Mouse (Mus musculus): ENCODE measurements around the gene Syngr1.
A peak's percentile ranks its signal among the peaks of the same experiment; 100 is the strongest.
"Not testable (repeated sequence)": the region's sequence is repeated elsewhere in the genome, so short reads cannot be mapped to it uniquely, and the experiment has no call there.

Syngr1 gene

DNA sequence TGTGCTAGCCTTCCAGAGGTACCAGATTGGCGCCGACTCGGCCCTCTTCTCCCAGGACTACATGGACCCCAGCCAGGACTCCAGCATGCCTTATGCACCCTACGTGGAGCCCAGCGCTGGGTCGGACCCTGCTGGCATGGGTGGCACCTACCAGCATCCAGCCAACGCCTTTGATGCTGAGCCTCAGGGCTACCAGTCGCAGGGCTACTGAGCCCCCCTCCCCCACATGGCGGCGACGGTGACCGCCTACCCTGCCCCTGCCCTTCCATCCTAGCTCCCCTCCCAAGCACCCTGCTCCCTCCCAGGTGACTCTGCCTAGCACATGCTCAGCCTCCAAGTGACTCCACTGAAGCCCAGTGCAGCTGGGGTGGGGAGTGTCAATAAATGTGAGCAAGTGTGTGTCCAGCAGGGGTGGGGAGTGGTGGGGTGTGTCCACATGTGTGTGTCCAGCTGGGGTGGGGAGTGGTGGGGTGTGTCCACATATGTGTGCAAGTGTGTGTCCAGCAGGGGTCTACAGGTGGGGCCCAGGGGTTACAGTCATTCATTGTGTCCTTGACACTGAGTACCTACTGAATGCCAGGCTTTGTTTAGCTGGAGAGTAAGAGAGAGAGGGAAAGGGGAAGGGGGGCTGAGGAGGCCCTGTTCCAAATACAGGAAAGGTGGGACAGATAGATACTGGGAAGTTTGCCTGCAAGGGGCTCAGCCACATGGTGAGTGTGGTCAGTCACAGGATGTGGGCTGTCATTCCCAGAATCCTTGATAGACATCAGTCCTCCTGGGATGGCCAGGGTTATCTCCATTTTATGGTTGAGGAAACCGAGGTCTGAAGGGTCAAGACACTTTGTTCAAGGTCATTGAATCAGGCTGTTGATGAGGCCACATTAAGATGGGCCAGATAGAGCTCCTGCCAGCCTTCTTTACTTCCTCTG, 25.0 kb downstream of the Syngr1 start:
- no peak for DNase-seq (ENCODE audit: extremely low read depth, low read depth)

GRCm38 (mm10) chr15:80117154-80117553, 26.0 kb downstream of the Syngr1 start:
- DNase-seq (ENCODE audit: extremely low read depth, low read depth), result no peak

DNA sequence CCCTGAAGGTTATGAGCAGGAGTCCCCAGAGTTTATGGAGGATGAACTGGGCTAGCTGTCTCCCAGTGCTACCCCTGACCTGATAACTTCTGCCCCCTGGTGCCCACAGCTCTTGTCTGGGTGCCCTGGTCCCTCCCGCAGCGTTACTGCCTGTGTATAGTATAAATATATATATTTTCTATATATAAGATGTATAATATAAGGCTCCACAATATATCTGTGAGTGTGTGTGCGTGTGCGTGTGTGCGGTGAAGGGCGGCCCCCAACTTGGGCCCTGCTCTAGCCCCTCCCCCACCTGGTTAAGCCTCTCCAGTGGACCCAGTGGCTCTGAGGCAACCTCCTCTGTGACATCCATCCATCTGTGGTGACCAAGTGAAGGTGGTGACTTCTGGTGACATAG, 27.9 kb downstream of the Syngr1 start:
- no peak for DNase-seq (ENCODE audit: extremely low read depth, low read depth)

- no peak for DNase-seq (ENCODE audit: extremely low read depth, low read depth)
These were observed 30.7 kb downstream of the Syngr1 start for GRCm38 (mm10) chr15:80121721-80122325.

GRCm38 (mm10) chr15:80122431-80122830, 31.3 kb downstream of the Syngr1 start:
- DNase-seq (ENCODE audit: extremely low read depth, low read depth), result not testable (repeated sequence)

DNA sequence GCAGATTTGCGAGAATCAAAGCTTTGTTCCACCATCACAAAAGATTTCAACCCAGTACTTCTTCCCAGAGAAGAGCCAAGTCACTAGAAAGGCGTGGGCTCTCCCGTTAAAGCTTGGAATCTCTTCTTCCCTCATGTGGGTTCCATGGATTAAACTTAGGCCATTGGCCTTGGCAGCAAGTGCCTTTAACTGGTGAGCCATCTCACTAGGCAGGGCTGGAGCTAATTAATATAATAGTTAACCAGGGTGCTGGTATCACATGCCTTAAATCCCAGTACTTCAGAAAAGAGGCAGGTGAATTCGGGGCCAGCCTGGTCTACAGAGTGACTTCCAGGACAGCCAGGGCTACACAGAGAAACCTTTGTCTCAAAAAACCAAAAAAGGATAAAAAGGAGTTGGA, 33.5 kb downstream of the Syngr1 start:
- DNase-seq (ENCODE audit: extremely low read depth, low read depth), result no peak

GRCm38 (mm10) chr15:80127191-80127590, 36.1 kb downstream of the Syngr1 start:
- no peak for DNase-seq (ENCODE audit: extremely low read depth, low read depth)

DNA sequence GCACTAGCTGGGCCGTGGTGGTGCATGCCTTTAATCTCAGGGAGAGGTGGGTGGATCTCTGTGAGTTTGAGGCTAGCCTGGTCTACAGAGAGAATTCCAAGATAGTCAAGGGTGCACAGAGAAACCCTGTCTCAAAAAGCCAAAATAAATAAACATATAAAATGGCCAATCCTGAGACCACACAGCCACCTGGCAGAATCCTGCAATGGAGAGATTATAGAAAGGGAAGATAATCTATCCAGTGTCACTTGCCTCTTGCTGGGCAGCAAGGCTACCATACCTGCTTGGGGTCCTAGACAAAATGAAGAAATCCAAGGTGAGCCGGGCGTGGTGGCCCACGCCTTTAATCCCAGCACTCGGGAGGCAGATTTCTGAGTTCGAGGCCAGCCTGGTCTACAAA, 38.8 kb downstream of the Syngr1 start:
- DNase-seq (ENCODE audit: extremely low read depth, low read depth), result no peak

GRCm38 (mm10) chr15:80130689-80131088, 39.6 kb downstream of the Syngr1 start:
- peak; percentile 77 for DNase-seq (ENCODE audit: extremely low read depth, low read depth)

DNA sequence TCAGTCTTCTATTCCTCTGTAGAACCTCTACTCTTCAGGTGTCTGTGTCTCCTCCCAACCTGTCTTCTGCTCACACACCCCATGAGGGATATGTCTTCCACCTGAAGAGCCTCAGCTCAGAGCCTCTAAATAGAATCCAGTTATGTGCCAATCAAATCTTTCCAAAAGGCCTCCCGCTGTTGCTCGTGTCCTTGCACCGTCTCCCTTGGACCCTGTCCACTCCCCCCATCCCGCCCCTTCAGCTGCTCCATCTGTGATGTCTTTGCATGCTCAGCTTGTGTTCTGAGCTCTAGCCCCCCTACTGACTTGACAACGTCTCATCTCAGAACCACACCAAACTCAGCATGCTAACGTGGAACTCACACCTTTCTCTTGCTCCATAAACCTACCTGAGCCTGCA, 40.3 kb downstream of the Syngr1 start:
- no peak for DNase-seq (ENCODE audit: extremely low read depth, low read depth)

DNA sequence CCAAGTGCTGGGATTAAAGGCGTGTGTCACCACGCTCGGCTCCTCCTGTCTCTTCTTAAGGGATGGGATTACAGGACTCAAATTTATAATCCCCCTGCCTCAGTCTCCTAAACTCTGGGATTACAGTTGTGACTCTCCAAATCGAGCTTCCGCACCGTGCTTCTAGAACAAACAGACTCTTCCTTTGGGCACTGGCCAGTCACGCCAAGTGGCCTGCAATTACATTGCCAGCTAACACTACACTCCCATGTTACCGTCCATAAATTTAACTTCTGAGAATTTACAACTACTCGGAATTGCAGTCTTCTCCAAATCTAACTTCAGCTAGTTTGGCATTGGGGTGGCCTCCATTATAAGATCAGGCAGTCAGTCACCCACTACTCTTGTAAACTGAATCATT, 41.3 kb downstream of the Syngr1 start:
- DNase-seq (ENCODE audit: extremely low read depth, low read depth), result no peak

DNA sequence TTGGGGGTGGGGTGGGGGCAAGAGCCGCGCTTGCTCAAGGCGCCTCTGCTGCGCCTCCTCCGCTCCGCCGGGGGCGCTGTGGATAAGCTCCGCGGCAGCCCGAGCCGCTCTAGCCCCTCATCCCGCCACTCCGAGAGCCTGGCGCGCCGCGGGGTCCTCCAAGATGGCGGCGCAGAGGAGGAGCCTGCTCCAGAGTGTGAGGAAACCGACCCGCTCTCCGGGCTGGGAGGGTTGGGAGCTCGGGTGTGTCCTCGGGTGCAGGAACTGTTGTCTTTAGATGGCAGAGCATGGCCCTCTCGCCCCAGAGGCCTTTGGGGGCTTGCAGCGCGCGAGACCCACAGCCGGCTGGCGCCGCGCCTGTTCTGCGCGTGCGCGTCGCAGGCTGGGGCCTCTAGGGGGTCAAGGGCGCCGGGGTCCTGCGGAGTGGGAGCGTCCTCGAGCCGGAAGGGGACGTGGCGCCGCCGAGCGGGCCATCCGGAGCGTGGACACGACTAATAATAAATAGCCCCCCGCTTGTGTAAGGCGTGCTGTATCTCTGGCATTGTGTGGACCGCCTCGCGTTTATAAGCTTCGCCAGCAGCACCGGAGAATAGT, 42.0 kb downstream of the Syngr1 start, which contains the start of gene Tab1:
Gene Tab1 (plus strand): TSS at position 135 of the 594 bp plus-strand sequence.
- DNase-seq (ENCODE audit: extremely low read depth, low read depth), result peak; percentile 71

DNA sequence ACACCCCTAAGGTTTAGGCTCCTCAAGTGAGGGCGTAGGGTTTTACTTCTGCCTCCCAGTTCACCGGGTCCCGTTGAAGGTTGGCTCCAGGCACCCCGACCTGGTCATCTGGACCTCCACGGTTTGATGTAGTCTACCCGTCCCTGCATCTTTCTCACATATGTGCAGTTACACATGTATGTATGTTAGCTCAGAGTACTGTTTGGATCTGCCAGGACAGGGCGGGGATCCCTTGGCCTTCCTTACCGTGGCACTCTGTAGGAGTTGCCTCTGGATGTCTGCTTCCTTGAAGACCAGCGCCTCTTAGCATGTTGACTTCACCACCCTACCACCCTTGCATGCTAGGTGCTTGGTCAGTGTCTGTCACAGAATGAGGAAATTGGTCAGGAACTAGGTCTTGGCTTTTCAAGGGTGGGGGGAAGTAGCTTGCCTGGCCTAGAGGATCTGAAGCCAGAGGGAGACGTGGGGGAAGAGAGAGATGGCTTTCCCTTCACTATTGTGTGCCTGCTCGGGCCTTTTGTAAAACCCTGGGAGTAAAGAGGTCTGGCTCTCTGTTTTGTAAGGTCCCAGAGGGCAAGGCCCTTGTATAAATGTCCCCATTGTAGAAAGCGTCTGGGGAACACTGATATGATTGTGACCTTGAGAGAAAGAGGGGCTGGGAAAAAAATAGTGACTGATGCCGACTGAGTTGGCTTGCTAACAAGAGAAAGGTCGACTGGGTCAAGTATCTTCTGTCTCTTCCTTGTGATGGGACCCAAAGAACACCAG, 42.7 kb downstream of the Syngr1 start:
- peak; percentile 73 for DNase-seq (ENCODE audit: extremely low read depth, low read depth)

DNA sequence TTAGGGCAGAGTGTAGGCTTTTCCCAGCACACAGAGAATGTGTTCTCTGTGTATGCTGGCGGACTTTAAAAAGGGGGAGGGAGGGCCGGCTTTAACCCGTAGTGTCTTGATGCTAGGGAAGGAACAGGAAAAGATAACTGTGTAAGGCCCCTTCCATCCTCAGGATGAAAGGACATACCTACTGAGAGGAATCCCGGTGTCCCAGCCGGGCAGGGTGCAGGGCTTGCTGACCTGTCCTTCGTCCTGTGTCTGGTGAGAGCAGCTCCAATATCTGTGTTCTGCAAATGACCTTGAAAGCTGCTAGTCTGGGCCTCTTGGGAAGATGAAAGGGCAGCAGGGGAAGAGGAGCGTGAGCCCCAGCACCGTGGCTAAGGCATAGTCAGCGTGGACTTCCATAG, 43.3 kb downstream of the Syngr1 start:
- DNase-seq (ENCODE audit: extremely low read depth, low read depth), result no peak

GRCm38 (mm10) chr15:80135499-80135898, 44.4 kb downstream of the Syngr1 start:
- no peak for DNase-seq (ENCODE audit: extremely low read depth, low read depth)

- no peak for DNase-seq (ENCODE audit: extremely low read depth, low read depth)
These were observed 45.5 kb downstream of the Syngr1 start for GRCm38 (mm10) chr15:80136645-80137044.

GRCm38 (mm10) chr15:80137945-80138791, 47.0 kb downstream of the Syngr1 start:
- DNase-seq (ENCODE audit: extremely low read depth, low read depth), result no peak

GRCm38 (mm10) chr15:80140302-80140701, 49.2 kb downstream of the Syngr1 start:
- no peak for DNase-seq (ENCODE audit: extremely low read depth, low read depth)

GRCm38 (mm10) chr15:80140878-80141277, 49.7 kb downstream of the Syngr1 start:
- DNase-seq (ENCODE audit: extremely low read depth, low read depth), result no peak

DNA sequence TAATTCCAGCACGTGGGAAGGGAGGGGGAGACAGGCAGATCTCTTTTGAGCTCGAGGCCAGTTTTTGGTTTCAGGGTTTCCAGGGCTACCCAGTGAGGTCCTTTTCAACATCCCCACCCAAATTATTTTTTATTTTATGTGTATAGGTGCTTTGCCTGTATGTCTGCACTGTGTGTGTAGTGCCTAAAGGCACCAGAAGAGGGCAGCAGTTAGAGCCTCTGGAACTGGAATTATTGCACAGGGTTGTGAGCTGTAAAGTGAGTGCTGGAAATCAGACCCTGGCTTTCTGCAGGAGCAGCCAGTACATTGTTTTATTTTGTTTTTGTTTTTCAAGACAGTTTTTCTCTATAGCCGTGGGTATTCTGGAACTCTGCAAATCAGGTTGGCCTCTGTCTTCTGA, 51.0 kb downstream of the Syngr1 start:
- no peak for DNase-seq (ENCODE audit: extremely low read depth, low read depth)

- no peak for DNase-seq (ENCODE audit: extremely low read depth, low read depth)
These were observed 52.6 kb downstream of the Syngr1 start for GRCm38 (mm10) chr15:80143760-80144159.

All from MEL-GATA-1-ER (cell line).